Mouse (Mus musculus): ENCODE measurements around the gene A930033H14Rik.

GRCm38 (mm10) chr10:69180997-69181396, 31.9 kb downstream of the A930033H14Rik start:
- no peak for TF ChIP-seq POLR2A (IDR thresholded peaks at IDR 0.05; ENCODE audit: borderline replicate concordance, extremely low read depth, low read depth, low read length)
- TF ChIP-seq CTCF (IDR thresholded peaks at IDR 0.05; ENCODE audit: insufficient read depth, low read length) = no peak
